In the genomic region with DNA sequence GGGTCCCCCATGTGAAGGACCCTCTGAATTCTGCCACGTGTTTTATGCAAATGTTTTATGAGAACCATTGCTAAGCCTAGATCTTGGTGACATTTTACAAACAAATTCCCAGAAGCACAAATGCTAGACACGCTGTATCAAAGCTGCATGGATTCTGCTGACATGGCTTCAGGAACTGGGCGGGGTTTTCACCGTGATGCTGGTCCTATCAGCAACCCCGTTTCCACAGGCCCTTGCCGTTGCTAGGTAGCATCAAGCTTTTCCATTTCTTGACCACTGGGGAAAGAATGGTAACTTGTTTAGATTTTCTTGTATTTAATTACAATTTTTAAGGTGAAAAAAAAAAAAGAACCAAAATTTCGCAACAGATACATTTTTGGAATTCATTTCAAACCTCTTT, we compare ENCODE assay signal across 19 mouse cellular contexts. TPM values are rescaled to one million over a fixed set of nuclear protein-coding genes. Genes with fewer than 3 reads are reported as not detected.
"Had no signal": no experiment of that assay in that cellular context is flagged by ENCODE, and none has a peak within 500 bp of the region (broad histone marks: within the 10 kb centered on the region; RNA-seq: fewer than 3 reads in every experiment).

No protein-coding gene starts in this region.

- H3K9me3 ChIP-seq: midbrain, embryonic 10.5 days; midbrain, embryonic 12.5 days; neural tube, embryonic 13.5 days; neural tube, embryonic 15.5 days had no signal

- ATAC-seq: midbrain, embryonic 16.5 days had no signal

- H3K27me3 ChIP-seq: midbrain, embryonic 12.5 days; neural tube, embryonic 13.5 days; neural tube, embryonic 15.5 days had no signal

- H3K27ac ChIP-seq: midbrain, embryonic 10.5 days; midbrain, embryonic 12.5 days; neural tube, embryonic 13.5 days; neural tube, embryonic 15.5 days had no signal

- H3K9ac ChIP-seq: lung, embryonic 14.5 days; midbrain, embryonic 12.5 days; neural tube, embryonic 13.5 days; neural tube, embryonic 15.5 days had no signal

- H3K4me3 ChIP-seq: midbrain, embryonic 10.5 days; midbrain, embryonic 12.5 days; myocyte; neural tube, embryonic 13.5 days; neural tube, embryonic 15.5 days had no signal

- DNase-seq: lung, adult 18-20 months; lung, embryonic 14.5 days; lung, postnatal 10 days; lung, postnatal 4 days; midbrain, embryonic 14.5 days; retina, postnatal 1 day; right cerebral cortex, adult 18-20 months; right cerebral cortex, postnatal 25 days; right cerebral cortex, postnatal 4 days; spleen, adult 18-20 months; thymus, adult 18-20 months; thymus, postnatal 14 days; thymus, postnatal 36 days had no signal

- H3K36me3 ChIP-seq: midbrain, embryonic 10.5 days; midbrain, embryonic 12.5 days; neural tube, embryonic 13.5 days; neural tube, embryonic 15.5 days had no signal

- H3K4me2 ChIP-seq: lung, embryonic 14.5 days; midbrain, embryonic 12.5 days; neural tube, embryonic 13.5 days; neural tube, embryonic 15.5 days had no signal

- H3K4me1 ChIP-seq: midbrain, embryonic 10.5 days; midbrain, embryonic 12.5 days; neural tube, embryonic 13.5 days; neural tube, embryonic 15.5 days had no signal

RNA-seq across cellular contexts. Expression of gene Tmem108, which starts 20.7 kb away (rescaled TPM):
- polyA plus RNA-seq: myocyte had no signal
